Mouse (Mus musculus) olfactory bulb, adult 2 months (tissue): Measurements from ENCODE around the gene Vldlr.

Experiments used
- CTCF ChIP-seq: fragments of 200-500 bp; IDR thresholded peaks from 2 replicates; pipeline ENCODE4 v1.5.1; 2012; ENCODE audit warnings: low read depth, mild to moderate bottlenecking, low read length, moderate library complexity; ENCODE audit not compliant: insufficient read depth
- POLR2A ChIP-seq: fragments of 200-500 bp; IDR thresholded peaks from 2 replicates; pipeline ENCODE4 v1.6.1; 2012; ENCODE audit warnings: mild to moderate bottlenecking, low read depth, low read length, moderate library complexity; ENCODE audit not compliant: insufficient read depth

GRCm38 (mm10) chr19:27273385-27273784 is 57.1 kb downstream of the Vldlr start:
- TF ChIP-seq CTCF (no peak), POLR2A (no peak)
